Mouse (Mus musculus): ENCODE results near the gene Snw1.

The Snw1 gene

GRCm38 (mm10) chr12:87426354-87427031 is 45.6 kb downstream of the Snw1 start:
- in situ Hi-C loops (cut with MboI; ENCODE audit: unreplicated experiment in 2 of 2), result loop anchor here in 1 of 2 experiments (25.0 kb wide), 1 partner anchor 936 kb away; the partner anchor contains the start of gene Adck1

GRCm38 (mm10) chr12:87424516-87424915 is 47.6 kb downstream of the Snw1 start:
- in situ Hi-C loops (cut with MboI; ENCODE audit: unreplicated experiment in 2 of 2), result loop anchor here (25.0 kb wide), 5 partner anchors 638 to 1888 kb away; partner anchors contain the start of genes Adck1 (in 1 of the 2) and Nrxn3 (in 1 of the 2)

- in situ Hi-C loops (cut with MboI; ENCODE audit: unreplicated experiment in 2 of 2), result loop anchor here (25.0 kb wide), 5 partner anchors 639 to 1889 kb away; partner anchors contain the start of genes Adck1 (in 1 of the 2) and Nrxn3 (in 1 of the 2)
These were observed 48.4 kb downstream of the Snw1 start for GRCm38 (mm10) chr12:87423700-87424099.

GRCm38 (mm10) chr12:87421708-87422507 is 50.2 kb downstream of the Snw1 start:
- in situ Hi-C loops (cut with MboI; ENCODE audit: unreplicated experiment in 2 of 2), result loop anchor here (25.0 kb wide), 5 partner anchors 640 to 1890 kb away; partner anchors contain the start of genes Adck1 (in 1 of the 2) and Nrxn3 (in 1 of the 2)

GRCm38 (mm10) chr12:87419974-87420485 is 52.0 kb downstream of the Snw1 start:
- in situ Hi-C loops (cut with MboI; ENCODE audit: unreplicated experiment in 2 of 2), result loop anchor here (10.0 to 25.0 kb wide), 8 partner anchors 642 to 1965 kb away; partner anchors contain the start of genes Adck1 (in 1 of the 2) and Nrxn3 (in 1 of the 2)

- in situ Hi-C loops (cut with MboI; ENCODE audit: unreplicated experiment in 2 of 2), result loop anchor here (10.0 to 25.0 kb wide), 8 partner anchors 643 to 1966 kb away; partner anchors contain the start of genes Adck1 (in 1 of the 2) and Nrxn3 (in 1 of the 2)
These were observed 53.2 kb downstream of the Snw1 start for GRCm38 (mm10) chr12:87418921-87419320.

- in situ Hi-C loops (cut with MboI; ENCODE audit: unreplicated experiment in 2 of 2), result loop anchor here (10.0 to 25.0 kb wide), 8 partner anchors 646 to 1968 kb away; partner anchors contain the start of genes Adck1 (in 1 of the 2) and Nrxn3 (in 1 of the 2)
These were observed 55.4 kb downstream of the Snw1 start for GRCm38 (mm10) chr12:87416690-87417089.

- in situ Hi-C loops (cut with MboI; ENCODE audit: unreplicated experiment in 2 of 2), result loop anchor here (10.0 to 25.0 kb wide), 8 partner anchors 647 to 1969 kb away; partner anchors contain the start of genes Adck1 (in 1 of the 2) and Nrxn3 (in 1 of the 2)
These were observed 56.7 kb downstream of the Snw1 start for GRCm38 (mm10) chr12:87415358-87415757.

GRCm38 (mm10) chr12:87413179-87413790 is 58.8 kb downstream of the Snw1 start:
- in situ Hi-C loops (cut with MboI; ENCODE audit: unreplicated experiment in 2 of 2), result loop anchor here (10.0 to 25.0 kb wide), 8 partner anchors 649 to 1972 kb away; partner anchors contain the start of genes Adck1 (in 1 of the 2) and Nrxn3 (in 1 of the 2)

- in situ Hi-C loops (cut with MboI; ENCODE audit: unreplicated experiment in 2 of 2), result loop anchor here (10.0 to 25.0 kb wide), 8 partner anchors 651 to 1974 kb away; partner anchors contain the start of genes Adck1 (in 1 of the 2) and Nrxn3 (in 1 of the 2)
These were observed 61.1 kb downstream of the Snw1 start for GRCm38 (mm10) chr12:87410999-87411398.

GRCm38 (mm10) chr12:87409123-87409522 is 63.0 kb downstream of the Snw1 start:
- in situ Hi-C loops (cut with MboI; ENCODE audit: unreplicated experiment in 2 of 2), result loop anchor here (25.0 kb wide), 5 partner anchors 653 to 1903 kb away; partner anchors contain the start of genes Adck1 (in 1 of the 2) and Nrxn3 (in 1 of the 2)

GRCm38 (mm10) chr12:87407869-87408605 is 64.0 kb downstream of the Snw1 start:
- in situ Hi-C loops (cut with MboI; ENCODE audit: unreplicated experiment in 2 of 2), result loop anchor here (25.0 kb wide), 5 partner anchors 654 to 1904 kb away; partner anchors contain the start of genes Adck1 (in 1 of the 2) and Nrxn3 (in 1 of the 2)

GRCm38 (mm10) chr12:87405721-87406120 is 66.4 kb downstream of the Snw1 start:
- in situ Hi-C loops (cut with MboI; ENCODE audit: unreplicated experiment in 2 of 2), result loop anchor here (25.0 kb wide), 5 partner anchors 657 to 1907 kb away; partner anchors contain the start of genes Adck1 (in 1 of the 2) and Nrxn3 (in 1 of the 2)

- in situ Hi-C loops (cut with MboI; ENCODE audit: unreplicated experiment in 2 of 2), result loop anchor here (25.0 kb wide), 5 partner anchors 657 to 1907 kb away; partner anchors contain the start of genes Adck1 (in 1 of the 2) and Nrxn3 (in 1 of the 2)
These were observed 66.9 kb downstream of the Snw1 start for GRCm38 (mm10) chr12:87405165-87405564.

GRCm38 (mm10) chr12:87401883-87402282 is 70.2 kb downstream of the Snw1 start:
- in situ Hi-C loops (cut with MboI; ENCODE audit: unreplicated experiment in 2 of 2), result loop anchor here (25.0 kb wide), 5 partner anchors 660 to 1910 kb away; partner anchors contain the start of genes Adck1 (in 1 of the 2) and Nrxn3 (in 1 of the 2)

- in situ Hi-C loops (cut with MboI; ENCODE audit: unreplicated experiment in 2 of 2), result no loop called here
These were observed 72.8 kb downstream of the Snw1 start for GRCm38 (mm10) chr12:87399119-87399819.
